Mouse (Mus musculus): ENCODE measurements at regions not wholly inside any gene's neighbourhood (a gene's known extent, or its start where the extent isn't known, plus 50 kb on each side); places are given as distances from the start of the nearest gene placed in this dataset.
A peak's percentile ranks its signal among the peaks of the same experiment; 100 is the strongest.

- no peak for DNase-seq (ENCODE audit: low spot score)
These were observed 61.7 kb downstream of the Thnsl1 start for GRCm38 (mm10) chr2:21267149-21267761.

DNA sequence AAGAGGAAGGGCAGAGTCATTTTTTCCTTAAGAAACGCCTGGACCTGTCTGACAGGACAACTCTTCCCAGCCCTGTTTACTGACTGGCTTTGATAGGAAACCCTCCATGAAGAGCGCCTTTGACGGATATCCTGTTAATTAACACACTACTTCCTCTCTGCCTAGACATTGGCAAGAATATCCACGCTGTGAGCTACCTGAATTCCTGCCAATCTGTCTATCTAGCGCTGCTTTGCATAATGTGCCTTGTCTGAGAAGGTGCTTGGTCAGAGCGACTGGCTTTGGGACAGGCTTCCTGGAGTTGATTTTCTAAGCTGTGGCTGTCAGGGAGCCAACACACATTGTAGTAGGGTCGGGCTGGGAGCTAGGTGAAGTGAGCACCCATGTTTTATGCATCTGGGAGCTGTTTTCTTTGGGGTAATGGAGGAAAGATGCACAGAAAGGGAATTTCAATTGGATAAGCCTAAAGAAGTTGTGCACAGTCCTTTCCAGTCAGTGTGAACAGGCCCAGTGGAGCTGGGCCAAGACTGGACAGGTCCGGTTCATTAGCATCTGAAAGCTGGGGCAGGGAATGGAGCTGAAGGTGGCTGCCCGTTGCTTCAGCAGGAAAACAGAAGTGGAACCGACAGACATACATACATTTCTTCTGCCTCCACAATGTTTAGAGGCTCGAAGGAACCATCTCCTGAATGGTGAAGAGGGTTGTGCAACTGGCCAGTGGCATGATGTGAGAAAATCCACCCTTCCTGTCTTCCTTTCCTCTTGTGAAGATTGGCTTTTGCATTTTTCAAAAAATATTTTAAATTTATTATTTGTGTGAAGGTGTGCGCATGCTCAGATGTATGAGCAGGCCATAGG is 64.7 kb downstream of the Thnsl1 start:
- DNase-seq (ENCODE audit: low spot score), result peak; percentile 21

DNA sequence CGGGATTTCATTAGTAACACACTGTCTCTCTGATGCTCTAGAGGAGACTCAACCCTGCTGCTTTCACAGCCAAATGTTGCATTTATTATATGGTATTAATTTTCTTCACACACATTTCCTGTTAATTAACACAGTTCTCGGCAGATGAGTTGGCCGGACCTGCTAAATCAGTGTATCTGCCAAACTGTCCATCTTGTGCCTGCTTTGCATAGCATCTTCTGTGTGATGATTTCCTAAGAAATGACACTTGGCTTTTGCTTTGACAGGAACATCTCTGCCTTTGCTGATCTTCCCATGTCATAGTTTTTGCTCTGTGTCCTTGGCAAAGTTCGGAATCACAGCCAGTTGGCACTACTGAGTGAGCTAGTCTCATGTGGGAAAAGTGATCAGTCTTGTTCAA is 67.9 kb downstream of the Thnsl1 start:
- DNase-seq (ENCODE audit: low spot score), result no peak

- DNase-seq (ENCODE audit: low spot score), result no peak
These were observed 69.8 kb downstream of the Thnsl1 start for GRCm38 (mm10) chr2:21275315-21275714.

DNA sequence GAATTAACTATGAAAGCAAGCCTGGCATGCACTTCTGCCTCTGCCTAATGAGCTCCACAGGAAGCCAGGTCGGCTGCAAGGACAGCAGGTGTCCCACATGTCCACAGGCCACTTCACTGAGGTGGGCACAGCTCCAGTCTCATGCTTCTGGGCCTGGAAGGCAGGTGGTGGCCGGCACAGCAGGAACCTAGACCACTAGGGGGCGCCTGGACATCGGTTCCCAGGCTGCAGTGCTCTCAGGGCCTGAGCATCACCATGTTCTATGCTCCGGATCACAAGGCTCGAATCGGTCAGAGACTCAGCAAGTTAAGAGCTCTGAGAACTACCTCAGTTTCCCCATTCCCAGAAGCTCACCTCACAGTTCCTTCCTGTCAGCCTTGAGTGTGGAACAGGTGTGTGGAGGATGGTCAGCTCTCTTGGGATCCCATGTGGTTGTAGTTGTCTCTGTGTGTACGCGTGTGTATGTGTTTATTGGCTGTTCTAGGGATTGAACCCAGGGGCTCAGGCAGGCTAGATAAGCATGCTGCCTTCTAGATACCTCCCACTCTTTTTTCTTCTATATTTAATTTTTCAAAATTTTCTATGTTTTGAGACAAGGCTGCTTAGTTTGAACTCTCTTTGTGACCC is 75.4 kb downstream of the Thnsl1 start:
- DNase-seq (ENCODE audit: low spot score), result peak; percentile 38

DNA sequence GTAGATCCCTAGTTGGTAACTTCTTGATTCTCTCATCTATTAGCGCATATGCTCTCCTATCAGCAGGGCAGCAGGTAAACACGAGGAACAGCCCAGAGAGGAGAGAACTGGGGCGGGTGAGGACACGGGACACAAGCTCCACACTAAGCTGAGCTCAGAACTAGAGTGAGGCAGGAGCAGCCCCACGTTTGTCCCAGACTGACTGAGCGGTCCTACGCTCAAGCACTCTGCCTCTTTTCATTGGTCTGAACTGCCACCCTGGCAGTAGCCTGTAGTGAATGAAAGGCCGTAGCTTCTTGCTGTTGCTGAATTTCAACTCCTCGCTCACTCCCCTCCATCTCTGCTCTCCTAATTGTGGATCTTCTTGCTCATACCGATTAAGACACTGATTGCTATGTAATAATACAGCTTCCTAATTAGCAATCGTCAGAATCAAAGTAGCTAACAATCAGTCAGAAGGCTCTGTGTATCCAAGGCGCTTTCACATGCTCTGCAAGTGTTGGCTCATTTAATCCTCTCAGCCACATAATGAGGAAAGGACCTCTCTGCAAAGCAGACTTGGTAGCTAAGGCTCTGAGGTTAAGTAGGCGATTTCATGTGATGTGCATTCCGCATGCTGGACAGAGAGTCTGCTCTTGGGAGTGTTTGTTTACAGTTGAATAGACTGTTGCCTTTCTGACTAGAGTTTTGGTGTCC is 77.1 kb downstream of the Thnsl1 start:
- DNase-seq (ENCODE audit: low spot score), result no peak

GRCm38 (mm10) chr2:21284881-21285280 is 79.4 kb downstream of the Thnsl1 start:
- no peak for DNase-seq (ENCODE audit: low spot score)

DNA sequence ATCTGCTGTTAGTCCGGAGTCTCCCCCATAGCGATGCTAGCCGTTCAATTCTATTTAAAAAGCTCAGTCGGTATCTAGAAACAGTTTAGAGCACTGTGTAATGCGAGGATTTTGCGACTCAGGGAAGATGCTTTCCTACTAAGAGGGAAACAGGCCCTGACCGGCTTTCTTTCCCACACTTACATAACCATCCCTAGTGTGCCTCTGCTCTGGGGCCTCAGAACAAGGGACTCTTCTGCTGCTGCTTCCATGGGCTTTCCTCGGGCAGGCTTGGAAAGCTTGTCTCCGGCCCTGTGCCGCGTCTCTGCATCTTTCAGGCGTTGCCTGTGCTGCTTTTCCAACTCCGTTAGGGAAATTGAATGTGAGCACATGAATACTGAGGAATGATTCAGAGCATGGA is 79.6 kb upstream of the Gpr158 start:
- DNase-seq (ENCODE audit: low spot score), result no peak

GRCm38 (mm10) chr2:21292669-21293151 is 74.6 kb upstream of the Gpr158 start:
- no peak for DNase-seq (ENCODE audit: low spot score)

GRCm38 (mm10) chr2:21294002-21294401 is 73.3 kb upstream of the Gpr158 start:
- no peak for DNase-seq (ENCODE audit: low spot score)

DNA sequence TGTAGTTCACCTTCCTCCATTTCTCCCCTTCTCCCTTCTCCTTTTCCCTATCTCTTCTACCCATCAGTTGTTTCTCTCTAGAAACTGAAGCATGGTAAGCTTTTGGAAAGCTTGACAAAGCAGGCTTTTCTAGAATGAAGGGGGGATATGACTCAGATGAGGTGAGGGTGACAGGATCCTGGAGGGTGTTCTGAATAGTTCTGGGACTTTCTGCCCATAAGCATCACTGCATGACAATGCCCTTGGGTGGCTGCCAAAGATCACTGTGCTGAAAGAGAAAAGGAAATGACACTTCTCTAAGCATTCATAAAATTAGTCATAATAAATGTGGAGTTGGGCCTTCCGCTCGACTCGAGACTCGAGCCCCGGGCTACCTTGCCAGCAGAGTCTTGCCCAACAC is 67.7 kb upstream of the Gpr158 start:
- DNase-seq (ENCODE audit: low spot score), result no peak
